Mouse (Mus musculus) spleen, adult 18-20 months (tissue): Measurements from ENCODE around the gene Tmc8.

ENCODE experiments used
- DNase-seq, 2 experiments: peaks; one replicate each; pipeline ENCODE4 v3.0.0; 2022; ENCODE audit warnings: mixed read lengths in 2 of 2

Gene Tmc8

GRCm38 (mm10) chr11:117781993-117782704 lies at the start of gene Tmc8, which contains the start of gene Tmc6:
Tmc8 (plus strand) TSS chr11:117782076.
Tmc6 (minus strand) TSS chr11:117782198.
- peak; percentile 81 to 84 for DNase-seq

- no peak for DNase-seq
Observed at GRCm38 (mm10) chr11:117736037-117736689, 45.7 kb upstream of the Tmc8 start.

GRCm38 (mm10) chr11:117738123-117738522 lies 43.8 kb upstream of the Tmc8 start:
- DNase-seq = no peak

GRCm38 (mm10) chr11:117741128-117741527 lies 40.7 kb upstream of the Tmc8 start:
- DNase-seq = no peak

GRCm38 (mm10) chr11:117742243-117742642 lies 39.6 kb upstream of the Tmc8 start:
- no peak for DNase-seq

- no peak for DNase-seq
Observed at GRCm38 (mm10) chr11:117742715-117743114, 39.2 kb upstream of the Tmc8 start.

GRCm38 (mm10) chr11:117743454-117744030 lies 38.3 kb upstream of the Tmc8 start:
- DNase-seq = no peak

- no peak for DNase-seq
Observed at GRCm38 (mm10) chr11:117748628-117749027, 33.2 kb upstream of the Tmc8 start.

- DNase-seq = no peak
Observed at GRCm38 (mm10) chr11:117749414-117749813, 32.5 kb upstream of the Tmc8 start.

GRCm38 (mm10) chr11:117751544-117751943 lies 30.3 kb upstream of the Tmc8 start:
- DNase-seq = no peak

- DNase-seq = no peak
Observed at GRCm38 (mm10) chr11:117755891-117756290, 26.0 kb upstream of the Tmc8 start.

GRCm38 (mm10) chr11:117759267-117759666 lies 22.6 kb upstream of the Tmc8 start:
- no peak for DNase-seq

GRCm38 (mm10) chr11:117760374-117761119 lies 21.3 kb upstream of the Tmc8 start:
- no peak for DNase-seq

- DNase-seq = no peak
Observed at GRCm38 (mm10) chr11:117761801-117762200, 20.1 kb upstream of the Tmc8 start.

- DNase-seq = no peak
Observed at GRCm38 (mm10) chr11:117762246-117762645, 19.6 kb upstream of the Tmc8 start.

- DNase-seq = no peak
Observed at GRCm38 (mm10) chr11:117764319-117764718, 17.6 kb upstream of the Tmc8 start.

GRCm38 (mm10) chr11:117765361-117765760 lies 16.5 kb upstream of the Tmc8 start:
- no peak for DNase-seq

- DNase-seq = no peak
Observed at GRCm38 (mm10) chr11:117766275-117766674, 15.6 kb upstream of the Tmc8 start.

- no peak for DNase-seq
Observed at GRCm38 (mm10) chr11:117768725-117769682, 12.9 kb upstream of the Tmc8 start.

- DNase-seq = no peak
Observed at GRCm38 (mm10) chr11:117769683-117770047, 12.2 kb upstream of the Tmc8 start.

- DNase-seq = no peak
Observed at GRCm38 (mm10) chr11:117770407-117770806, 11.5 kb upstream of the Tmc8 start.

GRCm38 (mm10) chr11:117772352-117772751 lies 9.5 kb upstream of the Tmc8 start:
- no peak for DNase-seq
